Mouse (Mus musculus) liver, embryonic 14.5 days (tissue): ENCODE data around the gene Atp5e.

ENCODE experiments used
- CTCF ChIP-seq: IDR thresholded peaks from 2 replicates; pipeline ENCODE4 v1.5.1; 2016; ENCODE audit warnings: antibody characterized with exemption, low read depth, control low read depth
- EP300 ChIP-seq: IDR thresholded peaks from 2 replicates; pipeline ENCODE4 v1.6.1; 2016; ENCODE audit warnings: antibody characterized with exemption, low read depth

- TF ChIP-seq CTCF, result no peak
- TF ChIP-seq EP300, result no peak
Observed at GRCm38 (mm10) chr2:174442460-174442859, 21.4 kb downstream of the Atp5e start.
